19 mouse cellular contexts compared by ENCODE assay signal in genomic region chr1:63493325-63493724, GRCm38 (mm10). TPM values are rescaled to one million over a fixed set of nuclear protein-coding genes. Genes with fewer than 3 reads are reported as not detected.
"Had no signal": no experiment of that assay in that cellular context is flagged by ENCODE, and none has a peak within 500 bp of the region (broad histone marks: within the 10 kb centered on the region; RNA-seq: fewer than 3 reads in every experiment).

No protein-coding gene starts in this region.

- H3K27me3 ChIP-seq: liver, embryonic 13.5 days; liver, embryonic 15.5 days; lung, embryonic 15.5 days; megakaryocyte, embryonic 14.5 days; midbrain, embryonic 13.5 days; midbrain, embryonic 15.5 days; stomach, embryonic 15.5 days had no signal

- H3K4me2 ChIP-seq: liver, embryonic 13.5 days; liver, embryonic 15.5 days; lung, embryonic 15.5 days; midbrain, embryonic 11.5 days; midbrain, embryonic 13.5 days; midbrain, embryonic 15.5 days; stomach, embryonic 15.5 days had no signal

- DNase-seq: liver, embryonic 13.5 days; liver, postnatal 0 days; lung, adult 2 months; lung, postnatal 14 days; lung, postnatal 36 days; right cerebral cortex, postnatal 14 days; thymus, adult 2 months; thymus, postnatal 25 days; thymus, postnatal 4 days had no signal

- H3K27ac ChIP-seq: liver, embryonic 13.5 days; liver, embryonic 15.5 days; lung, embryonic 15.5 days; macrophage; midbrain, embryonic 13.5 days; midbrain, embryonic 15.5 days; stomach, embryonic 15.5 days; stomach, postnatal 0 days had no signal

- H3K9me3 ChIP-seq: liver, embryonic 13.5 days; liver, embryonic 15.5 days; lung, embryonic 15.5 days; megakaryocyte, embryonic 14.5 days; midbrain, embryonic 13.5 days; midbrain, embryonic 15.5 days; stomach, embryonic 15.5 days had no signal

- ATAC-seq: liver, postnatal 0 days; lung, postnatal 0 days; midbrain, embryonic 13.5 days; midbrain, embryonic 15.5 days had no signal

- H3K4me3 ChIP-seq: liver, embryonic 13.5 days; liver, embryonic 15.5 days; lung, embryonic 15.5 days; midbrain, embryonic 13.5 days; midbrain, embryonic 15.5 days; stomach, embryonic 15.5 days had no signal

- H3K36me3 ChIP-seq: liver, embryonic 13.5 days; liver, embryonic 15.5 days; lung, embryonic 15.5 days; midbrain, embryonic 13.5 days; midbrain, embryonic 15.5 days; stomach, embryonic 15.5 days had no signal

- H3K4me1 ChIP-seq: liver, embryonic 13.5 days; liver, embryonic 15.5 days; lung, embryonic 15.5 days; midbrain, embryonic 15.5 days; stomach, embryonic 15.5 days had no signal

- H3K9ac ChIP-seq: liver, embryonic 13.5 days; liver, embryonic 15.5 days; liver, postnatal 0 days; lung, embryonic 15.5 days; midbrain, embryonic 13.5 days; midbrain, embryonic 15.5 days; stomach, embryonic 15.5 days had no signal

RNA-seq across cellular contexts. Expression of gene Adam23, which starts 47.6 kb away (rescaled TPM):
- polyA plus RNA-seq: macrophage had no signal
